Mouse (Mus musculus) megakaryocyte, embryonic 14.5 days (primary cell): ENCODE results near the gene Cep63.

Experiments used
- FLI1 ChIP-seq: IDR thresholded peaks from 2 replicates; pipeline ENCODE4 v1.6.1; 2012; ENCODE audit warnings: low read length, inconsistent platforms, mixed read lengths
- GATA1 ChIP-seq: IDR thresholded peaks from 3 replicates; pipeline ENCODE4 v1.6.1; 2012; ENCODE audit warnings: mixed read lengths, low read length, inconsistent platforms, borderline replicate concordance

DNA sequence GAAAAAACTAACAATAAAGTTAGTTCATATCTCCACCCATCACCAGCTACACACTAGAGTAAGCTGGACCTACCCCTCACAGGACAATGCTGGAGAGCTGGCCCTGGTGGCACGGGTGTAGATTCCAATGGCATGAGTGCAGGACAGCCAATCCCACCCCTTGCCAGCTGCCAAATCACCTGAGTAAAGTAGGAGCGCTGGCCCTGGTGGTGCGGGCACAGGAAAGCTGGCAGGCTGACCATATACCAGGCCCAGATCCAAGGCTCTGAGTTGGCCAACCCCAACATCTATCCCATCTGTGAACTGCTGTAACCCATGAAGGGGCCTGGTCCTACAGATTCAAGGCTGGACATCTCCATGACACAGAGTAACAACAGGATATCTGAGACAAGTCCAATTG, 17.1 kb downstream of the Cep63 start:
- TF ChIP-seq GATA1 = no peak
- no peak for TF ChIP-seq FLI1
